Mouse (Mus musculus) leukemia stem cell, adult 10-12 weeks (primary cell): ENCODE measurements around the gene Pdha2. TPM values are rescaled to one million over a fixed set of nuclear protein-coding genes. Genes with fewer than 3 reads are reported as not detected.

Experiments
- polyA plus RNA-seq: library from polyadenylated mRNA; stranded (reverse); fragments of >175 nt; gene quantifications from 2 replicates; pipeline ENCODE4 v1.2.3, GENCODE M21; 2012; ENCODE audit warnings: low replicate concordance

Gene Pdha2
- not detected in 2 replicates for polyA plus RNA-seq

GRCm38 (mm10) chr3:141212255-141212654 is at the start of gene Pdha2:
TSS of gene Pdha2 (minus strand) at chr3:141212355.

